Mouse (Mus musculus): Measurements from ENCODE around the gene 1600012H06Rik. TPM values are rescaled to one million over a fixed set of nuclear protein-coding genes. Genes with fewer than 3 reads are reported as not detected.

The 1600012H06Rik gene
- polyA plus RNA-seq (2017; shearing (Covaris generic)): 29.8 TPM

GRCm38 (mm10) chr17:14943009-14943728, at the start of gene 1600012H06Rik, which contains the start of gene Wdr27:
TSS of gene 1600012H06Rik (plus strand) at chr17:14943184.
TSS of gene Wdr27 (minus strand) at chr17:14943158.

DNA sequence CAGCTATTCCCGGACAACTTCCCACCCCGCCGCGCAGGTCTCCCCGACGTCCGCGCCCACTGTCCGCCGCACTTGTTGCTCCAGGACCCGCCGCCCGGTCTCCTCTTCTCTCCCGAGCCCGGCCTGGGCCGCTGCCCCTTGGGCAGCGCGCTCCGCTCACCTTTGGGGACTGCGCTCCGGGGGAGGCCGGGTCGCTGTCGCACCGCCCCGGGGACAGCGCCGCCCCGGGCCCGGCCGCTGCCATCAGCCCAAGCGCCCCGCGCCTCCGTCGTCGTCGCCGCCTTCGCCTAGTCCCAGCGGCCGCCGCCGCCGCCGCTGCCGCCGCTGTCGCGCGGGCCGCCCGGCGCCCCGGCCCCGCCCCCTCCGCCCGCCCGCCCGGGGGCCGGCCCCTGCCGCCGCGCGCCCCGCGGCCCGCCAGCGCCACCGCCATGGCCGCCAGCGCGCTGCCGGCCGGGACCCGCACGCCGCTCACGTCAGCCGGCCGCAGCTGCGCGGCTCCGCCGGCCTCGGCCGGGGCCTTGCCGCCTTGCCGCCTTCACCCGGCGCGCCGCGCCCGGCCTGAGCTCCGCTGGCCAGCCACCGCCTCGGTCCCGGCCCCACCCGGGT, 18.1 kb downstream of the 1600012H06Rik start, which contains the start of gene Phf10:
Gene Phf10 (minus strand): TSS at position 323 of the 606 bp plus-strand sequence.

DNA sequence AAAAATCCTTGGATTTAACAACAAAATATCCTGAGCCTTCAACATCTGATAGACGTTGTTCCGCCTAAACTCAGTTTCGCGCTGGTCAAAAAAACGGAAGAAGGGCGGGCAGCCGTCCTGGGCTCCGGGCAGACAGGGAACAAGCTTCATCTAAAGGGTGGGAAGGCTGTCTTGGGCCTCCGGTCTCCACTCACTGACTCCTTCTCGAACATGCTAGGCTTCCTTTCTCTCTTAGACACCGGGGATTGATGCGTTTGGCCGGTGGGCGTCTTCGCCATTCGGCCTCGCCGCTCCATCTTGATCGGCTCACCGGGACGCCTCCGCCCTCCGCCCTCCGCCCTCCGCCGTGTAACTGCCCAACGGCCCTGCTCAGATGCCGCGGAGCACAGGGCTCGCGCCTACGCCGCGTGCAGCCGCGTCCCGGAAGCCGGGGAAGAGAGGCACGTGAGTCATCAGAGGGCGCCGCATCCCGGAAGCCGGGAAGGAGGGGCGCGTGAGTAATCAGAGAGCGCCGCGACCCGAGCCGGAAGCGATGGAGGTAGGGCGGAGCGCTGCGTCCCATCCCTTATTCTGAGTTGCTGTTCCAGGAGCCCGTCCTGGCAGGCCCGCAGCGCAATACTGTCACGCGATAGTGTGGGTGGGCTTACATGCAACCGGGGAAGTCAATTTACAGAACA, 35.5 kb downstream of the 1600012H06Rik start, which contains the start of the genes 9030025P20Rik and Gm3417:
Gene 9030025P20Rik (plus strand): TSS at position 107 of the 677 bp plus-strand sequence.
Gene Gm3417 (minus strand): TSS at position 429 of the 677 bp plus-strand sequence.

Other genes with a start within 250 kb of the 1600012H06Rik start
- gene Thbs2, start 248.9 kb upstream of the 1600012H06Rik start, polyA plus RNA-seq (2017; shearing (Covaris generic)): not detected
- 0.51 TPM for gene Wdr27, start within 50 bp of the 1600012H06Rik start, polyA plus RNA-seq (2017; shearing (Covaris generic))
- gene Phf10, start 18.1 kb downstream of the 1600012H06Rik start, polyA plus RNA-seq (2017; shearing (Covaris generic)): 44.9 TPM
- 21.7 TPM for gene 9030025P20Rik, start 35.3 kb downstream of the 1600012H06Rik start, polyA plus RNA-seq (2017; shearing (Covaris generic))
- gene Gm3417, start 35.6 kb downstream of the 1600012H06Rik start, polyA plus RNA-seq (2017; shearing (Covaris generic)): not detected
- 13.5 TPM for gene Gm3435, start 67.0 kb downstream of the 1600012H06Rik start, polyA plus RNA-seq (2017; shearing (Covaris generic))
- gene Ermard, start 98.0 kb downstream of the 1600012H06Rik start, polyA plus RNA-seq (2017; shearing (Covaris generic)): 161 TPM
- 2.8 TPM for gene Tcte3, start 98.3 kb downstream of the 1600012H06Rik start, polyA plus RNA-seq (2017; shearing (Covaris generic))
- 2.7 TPM for gene Gm3448, start 98.4 kb downstream of the 1600012H06Rik start, polyA plus RNA-seq (2017; shearing (Covaris generic))